Mouse (Mus musculus) effector memory CD4-positive, alpha-beta T cell, adult 5 months (primary cell): ENCODE measurements around the gene Basp1. TPM values are rescaled to one million over a fixed set of nuclear protein-coding genes. Genes with fewer than 3 reads are reported as not detected.

ENCODE experiments used
- polyA plus RNA-seq: library from polyadenylated mRNA; unstranded; fragments of 100-300 nt; shearing (Covaris generic); gene quantifications from one replicate; pipeline ENCODE4 v1.2.1, GENCODE M21; 2017

Gene Basp1
- polyA plus RNA-seq = 0.26 TPM

DNA sequence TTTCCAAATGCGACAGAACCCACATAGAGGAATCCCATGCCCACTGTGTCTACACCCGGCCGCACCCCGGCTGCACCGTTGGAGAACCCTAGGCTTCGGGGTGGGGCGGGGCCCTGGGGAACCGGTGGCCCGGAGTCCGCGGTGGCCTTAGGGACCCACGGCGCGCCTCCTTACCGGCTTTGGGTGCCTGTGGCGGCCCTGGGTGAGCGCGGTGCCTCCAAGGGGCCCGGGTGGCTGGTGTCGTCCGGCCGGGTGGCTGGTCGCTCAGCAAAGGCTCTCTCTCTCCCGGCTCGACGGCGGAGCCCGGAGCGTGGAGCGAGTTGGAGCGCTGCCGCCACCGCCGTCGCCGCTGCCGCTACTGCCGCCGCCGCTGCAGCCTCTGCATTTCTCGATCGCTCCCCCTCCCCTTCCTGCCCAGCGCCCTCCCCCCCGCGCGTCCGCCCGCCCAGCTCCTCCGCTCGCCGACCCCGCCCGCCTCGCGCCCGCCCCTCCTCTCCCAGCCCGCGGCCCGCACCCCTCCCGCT, at the start of gene Basp1:
Gene Basp1 (minus strand): TSS at position 387 of the 524 bp plus-strand sequence.

Other genes starting within 250 kb of the Basp1 start
- 0.94 TPM for gene Myo10, start 208.8 kb upstream of the Basp1 start, polyA plus RNA-seq